ENCODE assay signal across 16 mouse cellular contexts in genomic region chr5:26451306-26451705, GRCm38 (mm10).
"Had no signal": no experiment of that assay in that cellular context is flagged by ENCODE, and none has a peak within 500 bp of the region (broad histone marks: within the 10 kb centered on the region; RNA-seq: fewer than 3 reads in every experiment).

No protein-coding gene starts in this region.

- H3K27me3 ChIP-seq: kidney, embryonic 15.5 days; liver, embryonic 13.5 days; midbrain, embryonic 13.5 days; neural tube, embryonic 13.5 days had no signal

- DNase-seq: kidney, adult 8-10 months; kidney, postnatal 10 days; kidney, postnatal 36 days; layer of hippocampus, postnatal 36 days; liver, embryonic 13.5 days; lung, adult 2 months; lung, postnatal 14 days; lung, postnatal 4 days; retina, postnatal 1 day; thymus, adult 18-20 months; thymus, postnatal 36 days had no signal

- ATAC-seq: midbrain, embryonic 13.5 days had no signal

- H3K9me3 ChIP-seq: kidney, embryonic 15.5 days; liver, embryonic 13.5 days; midbrain, embryonic 13.5 days; neural tube, embryonic 13.5 days had no signal

- H3K4me1 ChIP-seq: kidney, embryonic 15.5 days; liver, embryonic 13.5 days; midbrain, embryonic 13.5 days; neural tube, embryonic 13.5 days had no signal

- H3K9ac ChIP-seq: kidney, embryonic 15.5 days; liver, embryonic 13.5 days; midbrain, embryonic 13.5 days; neural tube, embryonic 13.5 days had no signal

- H3K36me3 ChIP-seq: kidney, embryonic 15.5 days; liver, embryonic 13.5 days; midbrain, embryonic 13.5 days; neural tube, embryonic 13.5 days had no signal

- H3K27ac ChIP-seq: kidney, embryonic 15.5 days; left cerebral cortex, adult 2 months; liver, embryonic 13.5 days; midbrain, embryonic 13.5 days; neural tube, embryonic 13.5 days had no signal

- H3K4me2 ChIP-seq: kidney, embryonic 15.5 days; liver, embryonic 13.5 days; midbrain, embryonic 13.5 days; neural tube, embryonic 13.5 days had no signal

- H3K4me3 ChIP-seq: kidney, embryonic 15.5 days; left cerebral cortex, adult 2 months; liver, embryonic 13.5 days; midbrain, embryonic 13.5 days; myocyte; neural tube, embryonic 13.5 days had no signal
